Mouse (Mus musculus): Measurements from ENCODE around the gene Dnajc12.
A peak's percentile ranks its signal among the peaks of the same experiment; 100 is the strongest.
"Not testable (repeated sequence)": the region's sequence is repeated elsewhere in the genome, so short reads cannot be mapped to it uniquely, and the experiment has no call there.

The Dnajc12 gene

GRCm38 (mm10) chr10:63429785-63430305 is 47.6 kb downstream of the Dnajc12 start, which contains the start of gene Ctnna3:
TSS of gene Ctnna3 (plus strand) at chr10:63430098.
- peak; percentile 94 for DNase-seq (ENCODE audit: low spot score)

- no peak for DNase-seq (ENCODE audit: low spot score)
Measured at GRCm38 (mm10) chr10:63431221-63431736, 49.0 kb downstream of the Dnajc12 start.

- DNase-seq (ENCODE audit: low spot score), result no peak
Measured at GRCm38 (mm10) chr10:63432099-63432498, 49.9 kb downstream of the Dnajc12 start.

GRCm38 (mm10) chr10:63432887-63433286 is 50.6 kb downstream of the Dnajc12 start:
- DNase-seq (ENCODE audit: low spot score), result no peak

- DNase-seq (ENCODE audit: low spot score), result no peak
Measured at GRCm38 (mm10) chr10:63438736-63439262, 56.6 kb downstream of the Dnajc12 start.

GRCm38 (mm10) chr10:63439694-63440228 is 57.5 kb downstream of the Dnajc12 start:
- no peak for DNase-seq (ENCODE audit: low spot score)

GRCm38 (mm10) chr10:63444602-63445387 is 62.6 kb downstream of the Dnajc12 start:
- not testable (repeated sequence) for DNase-seq (ENCODE audit: low spot score)

- no peak for DNase-seq (ENCODE audit: low spot score)
Measured at GRCm38 (mm10) chr10:63453926-63454325, 71.7 kb downstream of the Dnajc12 start.

GRCm38 (mm10) chr10:63455110-63455878 is 73.1 kb downstream of the Dnajc12 start:
- no peak for DNase-seq (ENCODE audit: low spot score)

- DNase-seq (ENCODE audit: low spot score), result no peak
Measured at GRCm38 (mm10) chr10:63457292-63458128, 75.3 kb downstream of the Dnajc12 start.

Measured in embryo, embryonic 10.5 days (tissue).